Mouse (Mus musculus): ENCODE data around the gene Gm10100.
"Not testable (repeated sequence)": the region's sequence is repeated elsewhere in the genome, so short reads cannot be mapped to it uniquely, and the experiment has no call there.

Gene Gm10100

DNA sequence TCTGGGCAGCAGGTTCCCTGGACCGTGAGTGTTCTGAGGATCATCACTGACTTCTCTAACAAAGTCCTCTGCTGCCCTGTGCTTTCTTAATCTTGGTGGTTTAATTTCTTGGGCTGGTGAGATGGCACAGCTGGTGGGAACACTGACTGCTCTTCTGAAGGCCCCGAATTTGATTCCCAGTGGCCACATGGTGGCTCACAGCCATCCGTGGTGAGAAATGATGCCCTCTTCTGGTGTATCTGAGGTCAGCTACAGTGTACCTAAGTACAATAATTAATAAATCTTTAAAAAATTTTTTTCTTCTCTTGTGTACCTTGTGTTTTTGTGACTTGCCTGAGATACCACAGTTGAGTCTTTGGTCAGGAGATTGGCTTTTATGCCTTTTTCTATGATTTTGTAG is 26.0 kb downstream of the Gm10100 start:
- DNase-seq (ENCODE audit: low read depth, low spot score): not testable (repeated sequence)

DNA sequence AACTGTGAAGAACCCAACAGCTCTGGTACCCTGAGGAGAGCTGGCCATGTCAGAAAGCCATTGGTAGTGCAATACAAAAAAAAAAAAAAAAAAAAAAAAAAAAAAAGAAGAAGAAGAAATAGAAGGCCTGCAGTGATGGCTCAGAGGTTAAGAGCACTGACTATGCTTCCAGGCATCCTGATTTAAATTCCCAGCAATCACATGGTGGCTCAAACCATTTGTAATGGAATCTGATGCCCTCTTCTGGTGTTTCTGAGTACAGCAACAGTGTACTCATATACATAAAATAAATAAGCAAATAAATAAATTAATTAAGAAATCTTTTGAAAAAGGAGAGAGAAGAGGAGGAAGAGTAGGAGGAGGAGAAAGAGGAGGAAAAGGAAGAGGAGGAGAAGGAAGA is 27.2 kb downstream of the Gm10100 start:
- peak; percentile 38 for DNase-seq (ENCODE audit: low read depth, low spot score)

DNA sequence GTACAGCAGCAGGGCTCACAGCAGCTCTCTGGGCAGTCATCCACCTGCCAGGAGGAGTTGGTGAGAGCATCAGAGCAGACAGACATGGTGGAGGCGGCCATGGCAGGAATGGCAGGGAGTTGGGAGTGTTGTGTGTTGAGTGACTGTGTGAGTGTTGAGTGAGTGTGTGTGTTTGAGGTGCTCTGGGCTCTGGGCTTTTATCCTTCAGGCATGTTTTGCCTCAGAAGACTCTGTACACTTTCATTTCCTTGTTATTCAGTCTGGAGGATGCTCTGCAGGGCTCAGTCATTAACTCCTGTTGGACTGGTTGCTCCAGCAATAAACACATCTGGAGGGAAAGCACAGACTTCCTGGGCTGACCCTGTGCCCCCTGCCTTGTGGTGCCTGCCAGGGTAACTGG is 33.3 kb downstream of the Gm10100 start, which contains the start of gene Gm3233:
Gene Gm3233 (minus strand): TSS at position 101 of the 400 bp plus-strand sequence.
- DNase-seq (ENCODE audit: low read depth, low spot score): not testable (repeated sequence)

DNA sequence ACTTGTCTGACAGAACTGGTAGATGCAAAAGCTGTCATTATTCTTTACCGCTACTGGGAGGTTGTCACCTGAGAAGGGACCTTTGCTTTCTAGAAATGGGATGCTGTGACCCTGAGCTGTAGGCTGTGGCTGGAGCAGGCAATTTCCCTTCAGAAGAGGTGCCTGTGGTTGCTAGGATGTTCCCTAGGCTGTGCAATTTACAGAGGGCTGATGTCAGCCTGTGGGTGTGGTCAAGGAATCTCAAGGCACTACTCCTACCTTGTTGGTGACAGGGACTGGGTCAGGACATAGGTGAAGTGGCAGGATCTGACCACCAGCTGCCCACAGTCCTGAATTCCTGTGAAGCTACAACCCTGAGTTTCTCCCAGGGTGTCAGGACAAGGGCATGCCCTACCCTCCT is 43.4 kb downstream of the Gm10100 start:
- no peak for DNase-seq (ENCODE audit: low read depth, low spot score)

DNA sequence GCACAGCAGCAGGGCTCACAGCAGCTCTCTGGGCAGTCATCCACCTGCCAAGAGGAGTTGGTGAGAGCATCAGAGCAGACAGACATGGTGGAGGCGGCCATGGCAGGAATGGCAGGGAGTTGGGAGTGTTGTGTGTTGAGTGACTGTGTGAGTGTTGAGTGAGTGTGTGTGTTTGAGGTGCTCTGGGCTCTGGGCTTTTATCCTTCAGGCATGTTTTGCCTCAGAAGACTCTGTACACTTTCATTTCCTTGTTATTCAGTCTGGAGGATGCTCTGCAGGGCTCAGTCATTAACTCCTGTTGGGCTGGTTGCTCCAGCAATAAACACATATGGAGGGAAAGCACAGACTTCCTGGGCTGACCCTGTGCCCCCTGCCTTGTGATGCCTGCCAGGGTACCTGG is 44.9 kb downstream of the Gm10100 start, which contains the start of gene Gm3238:
Gene Gm3238 (minus strand): TSS at position 101 of the 400 bp plus-strand sequence.
- DNase-seq (ENCODE audit: low read depth, low spot score): not testable (repeated sequence)

DNA sequence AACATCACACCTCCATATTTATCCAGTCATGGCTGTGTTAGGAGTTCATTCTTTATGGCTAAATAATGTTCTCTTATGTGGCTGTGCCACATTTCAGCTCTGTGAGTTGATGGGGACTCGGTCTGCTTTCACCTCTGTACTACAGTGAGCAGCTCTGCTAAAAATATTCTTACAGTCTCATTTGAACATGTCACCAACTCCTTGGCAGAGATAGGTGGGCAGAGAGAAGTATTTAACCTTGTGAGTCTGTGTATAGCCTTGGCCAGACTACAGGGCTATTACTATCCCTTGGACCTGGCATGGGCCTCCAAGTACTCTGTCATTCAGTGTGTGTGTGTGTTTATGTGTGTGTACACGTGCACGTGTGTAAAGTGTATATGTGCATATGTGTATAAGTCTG is 45.9 kb downstream of the Gm10100 start:
- not testable (repeated sequence) for DNase-seq (ENCODE audit: low read depth, low spot score)
